Mouse (Mus musculus) left cerebral cortex, postnatal 14 days (tissue): Measurements from ENCODE around the gene Neb. TPM values are rescaled to one million over a fixed set of nuclear protein-coding genes. Genes with fewer than 3 reads are reported as not detected.

Source experiments
- microRNA-seq, 2 experiments: library from miRNA; unstranded; fragments of <30 nt; microRNA quantifications; one replicate each; pipeline ENCODE4 v1.2.0; 2022
- total RNA-seq, 2 experiments: library from RNA; stranded (reverse); gene quantifications; 2 replicates each; pipeline ENCODE4 v1.2.3; 2021

The Neb gene
- total RNA-seq, 2 experiments from 2014 or later = 2.0 to 2.7 TPM

Small RNA genes lying within 50 kb of the gene (microRNA-seq; reads per million reads assigned to microRNA genes)
- gene Gm22095 = 0 reads per million in 2 experiments

Other genes starting within 250 kb of the Neb start
- 10 to 100 TPM; 67.3 to 67.8 TPM for gene Arl5a, start 46.4 kb upstream of the Neb start, total RNA-seq